Mouse (Mus musculus): Measurements from ENCODE around the gene Trip10. TPM values are rescaled to one million over a fixed set of nuclear protein-coding genes. Genes with fewer than 3 reads are reported as not detected.
"Not testable (repeated sequence)": the region's sequence is repeated elsewhere in the genome, so short reads cannot be mapped to it uniquely, and the experiment has no call there.

Gene Trip10
- total RNA-seq, 2 experiments from 2014 or later, result 61.0 to 81.5 TPM

- DNase-seq (ENCODE audit: low spot score in 2 of 2), result peak in 1 of 2 experiments; percentile 9
Measured at GRCm38 (mm10) chr17:57262901-57263550, 13.8 kb downstream of the Trip10 start.

- DNase-seq (ENCODE audit: low spot score in 2 of 2), result peak in 1 of 2 experiments; percentile 7
Measured at GRCm38 (mm10) chr17:57264164-57264563, 14.9 kb downstream of the Trip10 start.

- DNase-seq (ENCODE audit: low spot score in 2 of 2), result peak in 1 of 2 experiments; percentile 68
Measured at GRCm38 (mm10) chr17:57264972-57265945, 16.0 kb downstream of the Trip10 start.

GRCm38 (mm10) chr17:57267556-57268126 lies 18.4 kb downstream of the Trip10 start:
- no peak for DNase-seq (ENCODE audit: low spot score in 2 of 2)

- DNase-seq (ENCODE audit: low spot score in 2 of 2), result no peak
Measured at GRCm38 (mm10) chr17:57271301-57271700, 22.0 kb downstream of the Trip10 start.

GRCm38 (mm10) chr17:57273846-57274245 lies 24.6 kb downstream of the Trip10 start:
- DNase-seq (ENCODE audit: low spot score in 2 of 2), result no peak

GRCm38 (mm10) chr17:57274686-57275085 lies 25.4 kb downstream of the Trip10 start:
- no peak for DNase-seq (ENCODE audit: low spot score in 2 of 2)

- DNase-seq (ENCODE audit: low spot score in 2 of 2), result peak; percentile 63 to 82
Measured at GRCm38 (mm10) chr17:57275111-57275996, 26.1 kb downstream of the Trip10 start.

- DNase-seq (ENCODE audit: low spot score in 2 of 2), result no peak
Measured at GRCm38 (mm10) chr17:57275997-57276351, 26.7 kb downstream of the Trip10 start.

- DNase-seq (ENCODE audit: low spot score in 2 of 2), result peak in 1 of 2 experiments; percentile 70
Measured at GRCm38 (mm10) chr17:57276634-57277121, 27.4 kb downstream of the Trip10 start.

- DNase-seq (ENCODE audit: low spot score in 2 of 2), result not testable (repeated sequence)
Measured at GRCm38 (mm10) chr17:57277598-57278261, 28.5 kb downstream of the Trip10 start.

GRCm38 (mm10) chr17:57278537-57278936 lies 29.3 kb downstream of the Trip10 start:
- DNase-seq (ENCODE audit: low spot score in 2 of 2), result no peak

- DNase-seq (ENCODE audit: low spot score in 2 of 2), result no peak
Measured at GRCm38 (mm10) chr17:57278943-57279590, 29.8 kb downstream of the Trip10 start, which contains the start of gene Vav1. Vav1 (plus strand) TSS chr17:57279100.

- DNase-seq (ENCODE audit: low spot score in 2 of 2), result no peak
Measured at GRCm38 (mm10) chr17:57279591-57280224, 30.5 kb downstream of the Trip10 start.

- DNase-seq (ENCODE audit: low spot score in 2 of 2), result no peak
Measured at GRCm38 (mm10) chr17:57280411-57280810, 31.2 kb downstream of the Trip10 start.

GRCm38 (mm10) chr17:57283906-57284305 lies 34.7 kb downstream of the Trip10 start:
- DNase-seq (ENCODE audit: low spot score in 2 of 2), result no peak

GRCm38 (mm10) chr17:57285077-57285476 lies 35.8 kb downstream of the Trip10 start:
- no peak for DNase-seq (ENCODE audit: low spot score in 2 of 2)

GRCm38 (mm10) chr17:57286718-57287355 lies 37.6 kb downstream of the Trip10 start:
- no peak for DNase-seq (ENCODE audit: low spot score in 2 of 2)

All from gastrocnemius, postnatal 4 days (tissue).